Comparison of ENCODE assay signal across 8 mouse cellular contexts in genomic region chr19:15925719-15926045, GRCm38 (mm10). TPM values are rescaled to one million over a fixed set of nuclear protein-coding genes. Genes with fewer than 3 reads are reported as not detected.
DNase-seq lines count a peak whose midpoint lies in the region; ATAC-seq lines count a peak whose summit lies in the region.

No protein-coding gene starts in this region.

- H3K9me3 ChIP-seq in forebrain, embryonic 11.5 days (ENCODE audit: control insufficient read depth, low read length) = no peaks in the 10 kb centered on the region
- H3K9me3 ChIP-seq in heart, embryonic 16.5 days (replicated peaks; ENCODE audit: control insufficient read depth, low read length) = no peaks in the 10 kb centered on the region
- H3K9me3 ChIP-seq in liver, embryonic 12.5 days (replicated peaks) = no peaks in the 10 kb centered on the region
- no peaks in the 10 kb centered on the region for H3K9me3 ChIP-seq in neural tube, embryonic 15.5 days (replicated peaks)

- H3K27me3 ChIP-seq in forebrain, embryonic 11.5 days (ENCODE audit: control insufficient read depth, insufficient read depth, low read length) = no peaks in the 10 kb centered on the region
- no peaks in the 10 kb centered on the region for H3K27me3 ChIP-seq in heart, embryonic 16.5 days (ENCODE audit: control insufficient read depth, insufficient read depth, low read length)
- no peaks in the 10 kb centered on the region for H3K27me3 ChIP-seq in liver, embryonic 12.5 days (replicated peaks)
- H3K27me3 ChIP-seq in neural tube, embryonic 15.5 days (replicated peaks) = no peaks in the 10 kb centered on the region

- peak overlapping the region; percentile 70 for H3K4me3 ChIP-seq in forebrain, embryonic 11.5 days (ENCODE audit: low read depth, low read length)
- peak overlapping the region; percentile 71 for H3K4me3 ChIP-seq in heart, embryonic 16.5 days (ENCODE audit: low read length)
- H3K4me3 ChIP-seq in liver, embryonic 12.5 days = peak overlapping the region; percentile 75
- H3K4me3 ChIP-seq in neural tube, embryonic 15.5 days (replicated peaks) = peak overlapping the region; percentile 76

- peak overlapping the region; percentile 12; the same call in 1 of the 2 replicates for H3K9ac ChIP-seq in forebrain, embryonic 11.5 days (ENCODE audit: low read length)
- peak overlapping the region; percentile 81 for H3K9ac ChIP-seq in heart, embryonic 16.5 days (ENCODE audit: low read length)
- H3K9ac ChIP-seq in liver, embryonic 12.5 days = peak overlapping the region; percentile 74
- peak overlapping the region; percentile 38; the same call in 1 of the 2 replicates for H3K9ac ChIP-seq in neural tube, embryonic 15.5 days (replicated peaks)

- peaks cover 9% of the 10 kb centered on the region; the same call in 1 of the 2 replicates for H3K4me1 ChIP-seq in forebrain, embryonic 11.5 days (replicated peaks; ENCODE audit: control insufficient read depth, insufficient read depth, low read length)
- peaks cover 18% of the 10 kb centered on the region for H3K4me1 ChIP-seq in heart, embryonic 16.5 days (ENCODE audit: control insufficient read depth, insufficient read depth, low read length)
- H3K4me1 ChIP-seq in liver, embryonic 12.5 days = peaks cover 33% of the 10 kb centered on the region
- H3K4me1 ChIP-seq in neural tube, embryonic 15.5 days = peaks cover 21% of the 10 kb centered on the region

- peak overlapping the region; percentile 94 for H3K4me2 ChIP-seq in forebrain, embryonic 11.5 days (ENCODE audit: low read depth, low read length, severe bottlenecking)
- H3K4me2 ChIP-seq in heart, embryonic 16.5 days (ENCODE audit: low read depth, low read length) = peak overlapping the region; percentile 91
- H3K4me2 ChIP-seq in liver, embryonic 12.5 days = peak overlapping the region; percentile 95
- H3K4me2 ChIP-seq in neural tube, embryonic 15.5 days = peak overlapping the region; percentile 98

- WGBS in forebrain, embryonic 11.5 days = 7% methylated on average over 4 of the region's 4 CpGs
- WGBS in heart, embryonic 16.5 days = 5% methylated on average over 4 of the region's 4 CpGs
- WGBS in liver, embryonic 12.5 days (ENCODE audit: insufficient replicate concordance) = 51% methylated on average over 4 of the region's 4 CpGs
- 12% methylated on average over 4 of the region's 4 CpGs for WGBS in neural tube, embryonic 15.5 days

- peak overlapping the region; percentile 78; the same call in 1 of the 2 replicates for H3K27ac ChIP-seq in forebrain, embryonic 11.5 days (ENCODE audit: low read depth, low read length)
- H3K27ac ChIP-seq in heart, embryonic 16.5 days (ENCODE audit: low read length) = peak overlapping the region; percentile 96
- peak overlapping the region; percentile 86 for H3K27ac ChIP-seq in liver, embryonic 12.5 days
- peak overlapping the region; percentile 85 for H3K27ac ChIP-seq in neural tube, embryonic 15.5 days (replicated peaks)

- no peaks in the 10 kb centered on the region for H3K36me3 ChIP-seq in forebrain, embryonic 11.5 days (ENCODE audit: control insufficient read depth, insufficient read depth, low read length)
- H3K36me3 ChIP-seq in heart, embryonic 16.5 days (ENCODE audit: control insufficient read depth, insufficient read depth) = no peaks in the 10 kb centered on the region
- peaks cover 11% of the 10 kb centered on the region for H3K36me3 ChIP-seq in liver, embryonic 12.5 days
- H3K36me3 ChIP-seq in neural tube, embryonic 15.5 days = no peaks in the 10 kb centered on the region

- DNase-seq in embryo, embryonic 10 days (ENCODE audit: low spot score) = peak; percentile 25
- DNase-seq in embryo, embryonic 9.5 days (ENCODE audit: extremely low spot score) = no peak
- DNase-seq in forebrain, embryonic 11.5 days (ENCODE audit: low spot score) = peak; percentile 73
- DNase-seq in kidney, postnatal 25 days = peak; percentile 92
- no peak for DNase-seq in spleen, postnatal 14 days (ENCODE audit: low spot score in 2 of 2)

- peak; percentile 44 for ATAC-seq in forebrain, embryonic 11.5 days (replicated peaks; ENCODE audit: low FRiP score)
- peak; percentile 71 for ATAC-seq in heart, embryonic 16.5 days (replicated peaks; ENCODE audit: extremely low read depth, insufficient read depth, low FRiP score)
- no peak for ATAC-seq in liver, embryonic 12.5 days
- ATAC-seq in neural tube, embryonic 15.5 days (ENCODE audit: low FRiP score) = peak; percentile 23

RNA-seq across cellular contexts. Expression of gene Psat1, which starts 21.5 kb away (rescaled TPM):
- 137 and 142 TPM in 2 replicates for polyA plus RNA-seq in forebrain, embryonic 11.5 days (2014; fragmentation: Nextera tagmentation; extraction: Ambion mirVana)
- 80.8 and 80.9 TPM in 2 replicates for polyA plus RNA-seq in heart, embryonic 16.5 days (2015; fragmentation: Nextera tagmentation; extraction: Ambion mirVana)
- polyA plus RNA-seq in liver, embryonic 12.5 days (2016; fragmentation: Nextera tagmentation; extraction: Ambion mirVana) = 181 and 191 TPM in 2 replicates
- polyA plus RNA-seq in neural tube, embryonic 15.5 days (2015; fragmentation: Nextera tagmentation; extraction: Ambion mirVana) = 61.6 and 79.9 TPM in 2 replicates

RNA-seq across cellular contexts. Expression of gene Cep78, which starts 59.1 kb away (rescaled TPM):
- 68.7 TPM in 2 replicates for polyA plus RNA-seq in forebrain, embryonic 11.5 days (2014; fragmentation: Nextera tagmentation; extraction: Ambion mirVana)
- 12.5 and 13.2 TPM in 2 replicates for polyA plus RNA-seq in heart, embryonic 16.5 days (2015; fragmentation: Nextera tagmentation; extraction: Ambion mirVana)
- 17.6 and 18.3 TPM in 2 replicates for polyA plus RNA-seq in liver, embryonic 12.5 days (2016; fragmentation: Nextera tagmentation; extraction: Ambion mirVana)
- 25.7 and 25.9 TPM in 2 replicates for polyA plus RNA-seq in neural tube, embryonic 15.5 days (2015; fragmentation: Nextera tagmentation; extraction: Ambion mirVana)

Comparison
In these comparisons a context has a peak if more than half of its experiments do, and no peak if none do; other contexts are left out.
1. DNase-seq: peak in embryo, embryonic 10 days (single experiment), forebrain, embryonic 11.5 days (single experiment) and kidney, postnatal 25 days (2 of 2); none in embryo, embryonic 9.5 days (single experiment) and spleen, postnatal 14 days (0 of 2).
2. H3K9ac ChIP-seq: peak in every context shown above with its lines; median percentile 81 in heart, embryonic 16.5 days; 74 in liver, embryonic 12.5 days; 38 in neural tube, embryonic 15.5 days; 12 in forebrain, embryonic 11.5 days.
3. Peak in every context shown above with its lines, with median percentiles within 50 percentile points of each other: H3K27ac ChIP-seq, H3K4me2 ChIP-seq and H3K4me3 ChIP-seq.